Mouse (Mus musculus) G1E (cell line): ENCODE measurements around the gene Dennd2a.

Experiments used
- CTCF ChIP-seq: IDR thresholded peaks from 2 replicates; pipeline ENCODE4 v1.5.1; 2012; ENCODE audit warnings: low read depth, low read length, inconsistent platforms, mixed read lengths
- GATA1 ChIP-seq: IDR thresholded peaks from 2 replicates; pipeline ENCODE4 v1.6.1; 2012; ENCODE audit warnings: borderline replicate concordance, low read length, inconsistent platforms, mixed read lengths

- TF ChIP-seq CTCF (no peak), GATA1 (no peak)
These were observed 123.4 kb downstream of the Dennd2a start for GRCm38 (mm10) chr6:39434111-39434885.
